Mouse (Mus musculus): ENCODE results near the gene Nob1. TPM values are rescaled to one million over a fixed set of nuclear protein-coding genes. Genes with fewer than 3 reads are reported as not detected.

Nob1 gene
- polyA plus RNA-seq, 2 experiments = 16.0 to 30.9 TPM

DNA sequence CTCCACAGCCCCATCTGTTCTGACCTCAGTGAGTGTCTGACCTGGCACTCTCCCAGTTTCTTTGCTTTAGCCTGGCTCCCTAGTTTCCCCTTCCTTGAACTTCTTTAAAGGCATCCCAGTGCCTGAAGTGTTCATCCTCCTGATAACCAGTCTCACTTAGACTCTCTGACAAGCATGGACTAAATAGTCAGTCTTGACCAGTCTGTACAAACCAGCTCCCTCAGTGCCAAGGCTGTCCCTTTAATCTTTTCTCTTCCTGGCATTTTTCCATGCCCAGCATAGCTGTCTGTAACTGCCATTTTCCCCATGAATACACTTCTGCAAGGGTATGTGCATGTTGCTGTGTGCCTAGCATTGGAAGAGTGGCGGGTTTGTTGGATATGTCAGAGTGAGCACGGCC, 39.8 kb downstream of the Nob1 start:
- H3K27ac ChIP-seq = no peak overlapping the region
- H3K4me2 ChIP-seq (ENCODE audit: low read depth) = no peak overlapping the region
- TF ChIP-seq EP300 (IDR thresholded peaks at IDR 0.05; ENCODE audit: low read depth) = no peak
- no peak for TF ChIP-seq CTCF (IDR thresholded peaks at IDR 0.05; ENCODE audit: low read depth)
- H3K4me3 ChIP-seq (ENCODE audit: insufficient read depth in 1 of 2, low read depth in 2 of 2, low read length in 2 of 2) = no peak overlapping the region
- H3K36me3 ChIP-seq (replicated peaks; ENCODE audit: control insufficient read depth, insufficient read depth, low read depth) = no peaks in the 10 kb centered on the region
- H3K9me3 ChIP-seq (ENCODE audit: control insufficient read depth, low read length) = no peaks in the 10 kb centered on the region
- no peak for DNase-seq (ENCODE audit: low read depth in 3 of 3, low spot score in 3 of 3)
- H3K9ac ChIP-seq (replicated peaks) = no peak overlapping the region
- WGBS (ENCODE audit: insufficient replicate concordance) = 84% methylated on average over 2 of the region's 2 CpGs
- no peak for ATAC-seq (ENCODE audit: insufficient read depth)
- H3K4me1 ChIP-seq (replicated peaks; ENCODE audit: control insufficient read depth in 2 of 2, insufficient read depth in 2 of 2, low read length in 1 of 2) = peaks cover 0 to 6% of the 10 kb centered on the region in 2 experiments; a peak in 2 of 4 replicates
- no peaks in the 10 kb centered on the region for H3K27me3 ChIP-seq (ENCODE audit: control insufficient read depth, insufficient read depth, low read length)

DNA sequence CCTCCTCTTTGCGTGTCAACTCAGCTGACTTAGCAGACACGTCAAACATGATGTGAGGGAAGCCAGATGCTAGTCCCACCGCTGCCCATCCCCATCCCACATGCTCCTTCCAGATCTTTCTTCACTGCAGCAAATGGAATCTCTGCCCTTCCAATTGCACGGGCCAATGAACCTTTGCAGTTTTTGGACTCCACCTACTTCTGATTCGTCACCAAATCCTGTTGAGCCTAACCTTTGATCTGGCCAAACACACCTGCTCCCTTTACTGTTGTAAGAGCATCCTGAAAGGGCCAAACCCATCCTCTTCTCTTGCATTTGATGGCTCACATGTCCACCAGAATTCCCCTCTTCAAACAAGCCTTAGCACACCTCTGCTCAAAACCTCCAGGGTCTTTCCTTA, 40.2 kb downstream of the Nob1 start:
- no peak for TF ChIP-seq EP300 (IDR thresholded peaks at IDR 0.05; ENCODE audit: low read depth)
- TF ChIP-seq CTCF (IDR thresholded peaks at IDR 0.05; ENCODE audit: low read depth) = no peak

DNA sequence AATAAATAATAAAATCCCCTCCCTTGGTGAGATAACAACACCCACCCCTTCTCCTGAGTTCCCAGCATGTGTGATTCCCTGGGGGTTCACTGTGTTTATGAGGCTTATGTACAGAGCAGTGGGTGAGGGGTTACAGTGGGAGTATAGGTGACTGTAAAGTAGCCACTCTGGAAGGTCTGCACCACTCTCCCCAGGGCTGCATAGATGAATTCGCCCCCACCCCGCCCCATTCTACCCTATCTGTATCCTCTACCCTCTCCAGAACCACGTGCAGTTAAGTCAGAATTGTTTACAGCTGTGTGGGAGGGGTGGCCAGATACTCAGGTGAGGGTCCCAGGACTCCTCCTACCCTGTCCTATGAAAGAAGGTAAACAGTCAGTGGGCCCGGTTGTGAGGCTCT, 42.0 kb downstream of the Nob1 start:
- Histone ChIP-seq H3K9ac (replicated peaks) (no peak overlapping the region), H3K27me3 (ENCODE audit: control insufficient read depth, insufficient read depth, low read length) (no peaks in the 10 kb centered on the region), H3K4me3 (ENCODE audit: insufficient read depth in 1 of 2, low read depth in 2 of 2, low read length in 2 of 2) (no peak overlapping the region), H3K27ac (no peak overlapping the region), H3K36me3 (replicated peaks; ENCODE audit: control insufficient read depth, insufficient read depth, low read depth) (no peaks in the 10 kb centered on the region), H3K4me1 (replicated peaks; ENCODE audit: control insufficient read depth in 2 of 2, insufficient read depth in 2 of 2, low read length in 1 of 2) (peaks cover 0 to 6% of the 10 kb centered on the region in 2 experiments; a peak in 2 of 4 replicates), H3K4me2 (ENCODE audit: low read depth) (no peak overlapping the region), H3K9me3 (ENCODE audit: control insufficient read depth, low read length) (no peaks in the 10 kb centered on the region)
- WGBS (ENCODE audit: insufficient replicate concordance) = 46% methylated on average over 4 of the region's 4 CpGs
- ATAC-seq (ENCODE audit: insufficient read depth) (no peak), DNase-seq (ENCODE audit: low read depth in 3 of 3, low spot score in 3 of 3) (no peak)
- TF ChIP-seq CTCF (IDR thresholded peaks at IDR 0.05; ENCODE audit: low read depth) = no peak
- no peak for TF ChIP-seq EP300 (IDR thresholded peaks at IDR 0.05; ENCODE audit: low read depth)

More for the DNA sequence above, 40.2 kb downstream of the Nob1 start:
- no peak overlapping the region for H3K27ac ChIP-seq
- ATAC-seq (ENCODE audit: insufficient read depth) (no peak), DNase-seq (ENCODE audit: low read depth in 3 of 3, low spot score in 3 of 3) (no peak)
- WGBS (ENCODE audit: insufficient replicate concordance) = 53% methylated on average over 5 of the region's 5 CpGs
- no peak overlapping the region for H3K4me2 ChIP-seq (ENCODE audit: low read depth)
- no peaks in the 10 kb centered on the region for H3K27me3 ChIP-seq (ENCODE audit: control insufficient read depth, insufficient read depth, low read length)
- no peaks in the 10 kb centered on the region for H3K36me3 ChIP-seq (replicated peaks; ENCODE audit: control insufficient read depth, insufficient read depth, low read depth)
- H3K4me3 ChIP-seq (ENCODE audit: insufficient read depth in 1 of 2, low read depth in 2 of 2, low read length in 2 of 2) = no peak overlapping the region
- H3K9ac ChIP-seq (replicated peaks) = no peak overlapping the region
- H3K9me3 ChIP-seq (ENCODE audit: control insufficient read depth, low read length) = no peaks in the 10 kb centered on the region
- peaks cover 0 to 6% of the 10 kb centered on the region in 2 experiments; a peak in 2 of 4 replicates for H3K4me1 ChIP-seq (replicated peaks; ENCODE audit: control insufficient read depth in 2 of 2, insufficient read depth in 2 of 2, low read length in 1 of 2)

DNA sequence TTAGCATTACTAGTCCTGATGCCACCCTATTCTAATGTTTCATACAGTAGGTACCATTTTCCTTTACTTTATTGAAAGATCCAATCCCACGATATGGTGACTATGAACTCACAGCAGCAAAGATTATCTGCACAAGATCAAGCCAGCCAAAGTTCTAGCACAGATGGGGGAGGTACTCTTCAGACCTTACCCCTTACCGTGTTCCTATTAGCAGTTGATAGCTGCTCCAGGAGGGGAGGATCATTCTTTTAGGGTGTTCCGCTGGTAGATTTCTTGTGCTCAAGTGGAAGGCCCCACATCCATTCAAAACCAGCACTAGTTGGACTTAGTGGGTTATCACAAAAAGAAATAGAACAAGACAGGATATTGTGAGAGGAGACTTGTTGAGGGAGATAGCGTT, 43.2 kb downstream of the Nob1 start:
- ATAC-seq (ENCODE audit: insufficient read depth) (no peak), DNase-seq (ENCODE audit: low read depth in 3 of 3, low spot score in 3 of 3) (no peak)
- Histone ChIP-seq H3K27ac (no peak overlapping the region), H3K27me3 (ENCODE audit: control insufficient read depth, insufficient read depth, low read length) (no peaks in the 10 kb centered on the region), H3K4me2 (ENCODE audit: low read depth) (no peak overlapping the region), H3K36me3 (replicated peaks; ENCODE audit: control insufficient read depth, insufficient read depth, low read depth) (no peaks in the 10 kb centered on the region), H3K4me3 (ENCODE audit: insufficient read depth in 1 of 2, low read depth in 2 of 2, low read length in 2 of 2) (no peak overlapping the region), H3K4me1 (replicated peaks; ENCODE audit: control insufficient read depth in 2 of 2, insufficient read depth in 2 of 2, low read length in 1 of 2) (peaks cover 0 to 6% of the 10 kb centered on the region in 2 experiments; a peak in 2 of 4 replicates), H3K9ac (replicated peaks) (no peak overlapping the region), H3K9me3 (ENCODE audit: control insufficient read depth, low read length) (no peaks in the 10 kb centered on the region)
- TF ChIP-seq CTCF (IDR thresholded peaks at IDR 0.05; ENCODE audit: low read depth) = no peak
- 75% methylated on average over 4 of the region's 4 CpGs for WGBS (ENCODE audit: insufficient replicate concordance)

DNA sequence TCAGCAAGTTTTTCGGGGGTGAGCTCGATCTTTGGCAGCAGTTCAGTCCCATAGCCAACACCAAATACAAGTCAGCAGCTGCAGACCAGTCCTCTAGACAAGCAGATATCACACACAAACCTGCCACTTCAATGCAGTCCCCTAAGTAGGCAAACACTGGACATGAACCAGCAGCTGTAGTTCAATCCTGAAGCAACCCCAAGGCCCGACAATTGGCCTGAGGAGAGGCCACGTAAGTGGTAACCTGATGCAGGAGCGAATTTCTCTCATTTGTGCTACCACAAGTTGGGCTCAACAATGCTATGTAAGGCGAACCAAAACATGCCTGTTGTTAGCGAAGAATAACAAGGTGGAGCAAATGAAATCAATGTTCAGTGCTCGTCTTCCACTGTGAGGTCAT, 44.1 kb downstream of the Nob1 start:
- 77% methylated on average over 8 of the region's 8 CpGs for WGBS (ENCODE audit: insufficient replicate concordance)
- no peaks in the 10 kb centered on the region for H3K9me3 ChIP-seq (ENCODE audit: control insufficient read depth, low read length)

More for the DNA sequence above, 44.1 kb downstream of the Nob1 start:
- H3K36me3 ChIP-seq (replicated peaks; ENCODE audit: control insufficient read depth, insufficient read depth, low read depth) = no peaks in the 10 kb centered on the region
- no peaks in the 10 kb centered on the region for H3K27me3 ChIP-seq (ENCODE audit: control insufficient read depth, insufficient read depth, low read length)
- DNase-seq (ENCODE audit: low read depth in 3 of 3, low spot score in 3 of 3) (no peak), ATAC-seq (ENCODE audit: insufficient read depth) (no peak)
- TF ChIP-seq EP300 (IDR thresholded peaks at IDR 0.05; ENCODE audit: low read depth) = no peak
- no peak for TF ChIP-seq CTCF (IDR thresholded peaks at IDR 0.05; ENCODE audit: low read depth)
- no peak overlapping the region for H3K4me3 ChIP-seq (ENCODE audit: insufficient read depth in 1 of 2, low read depth in 2 of 2, low read length in 2 of 2)
- no peak overlapping the region for H3K4me2 ChIP-seq (ENCODE audit: low read depth)
- H3K27ac ChIP-seq = no peak overlapping the region
- no peak overlapping the region for H3K9ac ChIP-seq (replicated peaks)
- H3K4me1 ChIP-seq (replicated peaks; ENCODE audit: control insufficient read depth in 2 of 2, insufficient read depth in 2 of 2, low read length in 1 of 2) = no peaks in the 10 kb centered on the region
